Mouse (Mus musculus) left cerebral cortex, adult 8-10 months (tissue): ENCODE measurements around the gene Bptf. TPM values are rescaled to one million over a fixed set of nuclear protein-coding genes. Genes with fewer than 3 reads are reported as not detected.
"Not testable (repeated sequence)": the region's sequence is repeated elsewhere in the genome, so short reads cannot be mapped to it uniquely, and the experiment has no call there.

Experiments
- DNase-seq, 2 experiments: peaks; one replicate each; pipeline ENCODE4 v3.0.0; 2022; ENCODE audit warnings: low spot score in 2 of 2
- total RNA-seq, 4 experiments: library from RNA; stranded (reverse); gene quantifications; 2 replicates each; pipeline ENCODE4 v1.2.4; 2022

Bptf gene
- total RNA-seq, 4 experiments from 2014 or later: 62.9 to 76.6 (median 65.4) TPM

- DNase-seq: no peak
These were observed 74.5 kb downstream of the Bptf start for GRCm38 (mm10) chr11:107057391-107057790.

- no peak for DNase-seq
These were observed 77.1 kb downstream of the Bptf start for GRCm38 (mm10) chr11:107054870-107055269.

GRCm38 (mm10) chr11:107046766-107047620, 84.9 kb downstream of the Bptf start:
- no peak for DNase-seq

- no peak for DNase-seq
These were observed 86.4 kb downstream of the Bptf start for GRCm38 (mm10) chr11:107045546-107045945.

GRCm38 (mm10) chr11:107044321-107044720, 87.6 kb downstream of the Bptf start:
- DNase-seq: no peak

- DNase-seq: no peak
These were observed 88.6 kb downstream of the Bptf start for GRCm38 (mm10) chr11:107043361-107043760.

GRCm38 (mm10) chr11:107041396-107041795, 90.5 kb downstream of the Bptf start:
- DNase-seq: no peak

- DNase-seq: no peak
These were observed 92.5 kb downstream of the Bptf start for GRCm38 (mm10) chr11:107039417-107039816.

GRCm38 (mm10) chr11:107034085-107034810, 97.7 kb downstream of the Bptf start:
- no peak for DNase-seq

- no peak for DNase-seq
These were observed 100.3 kb downstream of the Bptf start for GRCm38 (mm10) chr11:107031635-107032034.

- no peak for DNase-seq
These were observed 102.4 kb downstream of the Bptf start for GRCm38 (mm10) chr11:107029536-107029935.

- DNase-seq: no peak
These were observed 103.2 kb downstream of the Bptf start for GRCm38 (mm10) chr11:107028754-107029153.

- DNase-seq: no peak
These were observed 103.7 kb downstream of the Bptf start for GRCm38 (mm10) chr11:107028275-107028618.

- DNase-seq: peak; percentile 63 to 85
These were observed 104.3 kb downstream of the Bptf start for GRCm38 (mm10) chr11:107027431-107028274.

- DNase-seq: no peak
These were observed 105.1 kb downstream of the Bptf start for GRCm38 (mm10) chr11:107026554-107027430.

- no peak for DNase-seq
These were observed 106.3 kb downstream of the Bptf start, which contains the start of gene 1810010H24Rik for GRCm38 (mm10) chr11:107025411-107026321. Gene 1810010H24Rik (plus strand): TSS chr11:107025681.

GRCm38 (mm10) chr11:107024406-107024805, 107.5 kb downstream of the Bptf start:
- no peak for DNase-seq

- DNase-seq: no peak
These were observed 109.8 kb downstream of the Bptf start for GRCm38 (mm10) chr11:107022050-107022683.

GRCm38 (mm10) chr11:107019722-107020121, 112.2 kb downstream of the Bptf start:
- not testable (repeated sequence) for DNase-seq
